Mouse (Mus musculus): Measurements from ENCODE around the gene Tmem200c. TPM values are rescaled to one million over a fixed set of nuclear protein-coding genes. Genes with fewer than 3 reads are reported as not detected.

Gene Tmem200c
- 0.52 and 0.62 TPM in 2 replicates for polyA plus RNA-seq (2012; rRNA removed; ENCODE audit: low replicate concordance)

GRCm38 (mm10) chr17:68826323-68826722 lies at the start of gene Tmem200c:
TSS of gene Tmem200c (plus strand) at chr17:68826623.

Other genes starting within 250 kb of the Tmem200c start
- 33.5 and 68.3 TPM in 2 replicates for gene Epb41l3, start 249.1 kb downstream of the Tmem200c start, polyA plus RNA-seq (2012; rRNA removed; ENCODE audit: low replicate concordance)

All from duodenum, adult 2 months (tissue).